Mouse (Mus musculus): ENCODE results near the gene Kl.

- TF ChIP-seq GATA1 (IDR thresholded peaks at IDR 0.05; ENCODE audit: borderline replicate concordance, low read length) (no peak), FLI1 (IDR thresholded peaks at IDR 0.05; ENCODE audit: low read length) (no peak)
Observed at GRCm38 (mm10) chr5:151023461-151023860, 71.1 kb downstream of the Kl start.

Measured in megakaryocyte, embryonic 14.5 days (primary cell).